Mouse (Mus musculus): ENCODE results near the gene Slc51b. TPM values are rescaled to one million over a fixed set of nuclear protein-coding genes. Genes with fewer than 3 reads are reported as not detected.

Slc51b gene
- polyA plus RNA-seq (2012; ENCODE audit: low replicate concordance): not detected in 2 replicates

DNA sequence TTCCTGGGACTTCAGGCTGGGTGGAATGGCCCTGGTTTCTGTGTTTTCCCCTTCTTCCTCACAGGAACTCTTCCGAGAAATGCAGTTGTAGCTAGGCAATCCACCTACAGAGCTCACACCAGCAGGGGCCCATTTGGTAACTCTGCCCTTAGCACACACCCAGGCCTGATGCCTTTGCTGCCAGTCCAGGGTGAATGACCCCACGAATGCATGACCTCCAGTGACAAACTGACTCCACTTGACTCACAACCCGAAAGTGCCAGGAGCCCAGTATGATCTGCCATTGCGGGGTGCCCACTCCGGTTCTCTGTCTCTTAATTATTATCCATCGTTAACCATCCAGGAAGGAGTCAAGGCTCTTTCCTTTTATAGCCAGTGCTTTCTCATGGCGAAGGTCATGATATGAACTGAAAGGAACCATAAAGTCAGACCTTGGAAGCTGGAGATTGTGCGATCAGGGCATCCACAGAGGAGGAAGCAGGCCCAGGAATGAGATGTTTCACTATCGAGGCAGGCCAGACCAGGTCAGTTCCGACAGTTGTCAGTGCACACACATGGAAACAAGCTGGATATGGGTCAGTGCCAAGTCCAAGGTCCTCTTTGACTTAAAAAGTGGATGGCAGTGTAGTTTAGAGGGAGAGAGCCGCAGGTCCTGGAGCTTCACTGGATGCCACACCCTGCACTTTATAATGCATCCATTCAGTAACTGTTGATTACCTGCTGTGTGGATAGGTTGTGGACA, at the start of gene Slc51b:
TSS of gene Slc51b (minus strand) at position 196 of the 742 bp plus-strand sequence.

DNA sequence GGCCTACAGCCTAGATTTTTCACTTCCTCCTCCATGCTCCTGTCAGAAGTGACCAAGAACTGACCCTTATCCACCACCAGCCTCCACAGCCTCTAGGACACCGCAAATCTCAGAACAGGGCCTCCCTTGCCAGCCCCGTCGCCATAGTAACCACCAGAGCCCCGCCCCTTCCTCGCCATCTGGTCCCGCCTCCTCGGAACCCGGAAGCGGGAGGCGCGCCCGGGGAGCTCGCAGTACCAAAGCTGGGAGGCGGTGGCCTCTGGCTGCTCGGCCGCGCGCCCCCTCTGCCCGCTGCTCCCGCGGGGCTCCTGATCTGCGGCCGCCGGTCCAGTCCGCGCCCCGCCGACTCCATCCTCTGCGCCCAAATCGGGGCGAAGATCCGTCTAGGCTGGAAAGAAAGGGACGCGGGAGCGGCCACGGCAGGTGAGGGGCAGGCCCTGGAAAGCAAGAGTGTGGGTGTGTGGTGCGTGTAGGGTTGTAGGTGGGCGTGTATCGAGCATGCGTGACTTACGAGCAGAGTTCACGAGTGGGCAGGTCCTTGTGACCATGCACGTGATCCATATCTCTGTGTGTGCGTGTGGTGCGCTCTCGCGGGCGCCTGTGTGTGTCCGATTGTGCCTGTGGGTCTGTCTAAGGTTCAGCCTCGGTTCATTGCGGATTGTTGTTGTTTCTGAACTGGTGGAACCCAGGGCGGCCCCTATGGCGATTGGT, 38.1 kb upstream of the Slc51b start, which contains the start of gene Spg21:
TSS of gene Spg21 (plus strand) at position 216 of the 711 bp plus-strand sequence.

GRCm38 (mm10) chr9:65435671-65436301, 13.0 kb upstream of the Slc51b start, which contains the start of gene Mtfmt:
Gene Mtfmt (plus strand): TSS chr9:65435782.

GRCm38 (mm10) chr9:65398279-65398678, 24.5 kb downstream of the Slc51b start, which contains the start of gene Rasl12:
Gene Rasl12 (plus strand): TSS chr9:65398506.

DNA sequence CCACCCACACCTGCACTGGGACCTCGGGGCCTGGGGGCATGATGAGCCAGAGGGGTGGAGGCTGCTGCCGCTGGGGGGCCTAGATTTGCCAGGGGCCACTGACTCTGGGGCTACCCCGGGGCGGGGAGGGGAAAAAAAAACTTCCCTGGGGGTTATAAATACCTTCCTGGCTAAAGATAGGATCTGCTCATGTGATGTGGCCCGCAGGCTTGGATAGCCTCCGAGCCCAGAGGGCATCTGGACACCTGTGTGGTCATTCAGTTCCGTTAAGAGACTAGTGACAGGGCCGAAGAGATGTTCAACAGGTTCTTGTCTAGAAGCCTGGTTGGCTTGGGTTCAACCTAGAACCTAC, 31.2 kb downstream of the Slc51b start, which contains the start of gene Kbtbd13:
TSS of gene Kbtbd13 (minus strand) at position 40 of the 352 bp plus-strand sequence.

Other genes with a start within 250 kb of the Slc51b start
- gene Parp16, start 227.6 kb downstream of the Slc51b start, polyA plus RNA-seq (2012; ENCODE audit: low replicate concordance): 6.9 and 7.6 TPM in 2 replicates
- gene Cilp, start 157.8 kb downstream of the Slc51b start, polyA plus RNA-seq (2012; ENCODE audit: low replicate concordance): 0.13 TPM in 1 of 2 replicates, not detected in the other
- 10.6 and 14.9 TPM in 2 replicates for gene Clpx, start 128.7 kb downstream of the Slc51b start, polyA plus RNA-seq (2012; ENCODE audit: low replicate concordance)
- gene Pdcd7, start 76.9 kb downstream of the Slc51b start, polyA plus RNA-seq (2012; ENCODE audit: low replicate concordance): 35.7 and 51.3 TPM in 2 replicates
- 0.67 and 1.0 TPM in 2 replicates for gene Ubap1l, start 61.9 kb downstream of the Slc51b start, polyA plus RNA-seq (2012; ENCODE audit: low replicate concordance)
- not detected in 2 replicates for gene Kbtbd13, start 31.3 kb downstream of the Slc51b start, polyA plus RNA-seq (2012; ENCODE audit: low replicate concordance)
- gene Rasl12, start 24.4 kb downstream of the Slc51b start, polyA plus RNA-seq (2012; ENCODE audit: low replicate concordance): 0.09 and 0.17 TPM in 2 replicates
- gene Mtfmt, start 12.8 kb upstream of the Slc51b start, polyA plus RNA-seq (2012; ENCODE audit: low replicate concordance): 8.4 and 8.5 TPM in 2 replicates
- gene Spg21, start 38.0 kb upstream of the Slc51b start, polyA plus RNA-seq (2012; ENCODE audit: low replicate concordance): 20.5 and 26.1 TPM in 2 replicates
- not detected in 2 replicates for gene Ankdd1a, start 97.2 kb upstream of the Slc51b start, polyA plus RNA-seq (2012; ENCODE audit: low replicate concordance)
- gene Plekho2, start 157.1 kb upstream of the Slc51b start, polyA plus RNA-seq (2012; ENCODE audit: low replicate concordance): 18.1 and 154 TPM in 2 replicates
- gene Pif1, start 164.2 kb upstream of the Slc51b start, polyA plus RNA-seq (2012; ENCODE audit: low replicate concordance): 22.7 and 39.3 TPM in 2 replicates
- 1.4 and 1.5 TPM in 2 replicates for gene Rbpms2, start 206.7 kb upstream of the Slc51b start, polyA plus RNA-seq (2012; ENCODE audit: low replicate concordance)
- gene Oaz2, start 245.0 kb upstream of the Slc51b start, polyA plus RNA-seq (2012; ENCODE audit: low replicate concordance): 79.3 and 108 TPM in 2 replicates